Mouse (Mus musculus) heart, postnatal 0 days (tissue): Measurements from ENCODE around the gene Uhrf1. TPM values are rescaled to one million over a fixed set of nuclear protein-coding genes. Genes with fewer than 3 reads are reported as not detected.

Experiments used
- ATAC-seq: fragments of 200-750 bp; cut with Nextera tagmentation; 2 replicates; pipeline ENCODE4 v1.8.0; 2017; ENCODE audit warnings: low read depth, moderate number of reproducible peaks, moderate library complexity; ENCODE audit not compliant: insufficient read depth
- DNase-seq: peaks from one replicate; pipeline ENCODE4 v3.0.0-alpha.2; 2016; ENCODE audit warnings: low spot score
- H3K27ac ChIP-seq: fragments of 300-500 bp; sonication (generic); 2 replicates; pipeline ENCODE4 v1.5.1; 2014; ENCODE audit warnings: low read depth, mild to moderate bottlenecking
- H3K27me3 ChIP-seq: fragments of 300-500 bp; sonication (generic); 2 replicates; pipeline ENCODE4 v1.6.1; 2014; ENCODE audit warnings: low read length, mixed read lengths; ENCODE audit not compliant: control insufficient read depth, insufficient read depth
- H3K36me3 ChIP-seq: fragments of 300-500 bp; sonication (generic); replicated peaks from 2 replicates; pipeline ENCODE4 v1.6.1; 2014; ENCODE audit warnings: low read length, mixed read lengths; ENCODE audit not compliant: control insufficient read depth, insufficient read depth
- H3K4me1 ChIP-seq: fragments of 300-500 bp; sonication (generic); 2 replicates; pipeline ENCODE4 v1.6.1; 2014; ENCODE audit warnings: antibody characterized with exemption; ENCODE audit not compliant: control insufficient read depth, insufficient read depth
- H3K4me2 ChIP-seq: fragments of 300-500 bp; sonication (generic); 2 replicates; pipeline ENCODE4 v1.6.1; 2014; ENCODE audit warnings: low read depth, mild to moderate bottlenecking, low read length, moderate library complexity
- H3K4me3 ChIP-seq: fragments of 300-500 bp; sonication (generic); 2 replicates; pipeline ENCODE4 v1.5.1; 2014; ENCODE audit warnings: low read depth, low read length
- H3K9ac ChIP-seq: fragments of 300-500 bp; sonication (generic); replicated peaks from 2 replicates; pipeline ENCODE4 v1.6.1; 2014; ENCODE audit warnings: low read depth, low read length, mixed read lengths
- H3K9me3 ChIP-seq: fragments of 300-500 bp; sonication (generic); replicated peaks from 2 replicates; pipeline ENCODE4 v1.6.1; 2016; ENCODE audit warnings: low read length; ENCODE audit not compliant: control insufficient read depth
- CTCF ChIP-seq: IDR thresholded peaks from 2 replicates; pipeline ENCODE4 v1.5.1; 2016; ENCODE audit warnings: antibody characterized with exemption, control low read depth, low read depth
- EP300 ChIP-seq: IDR thresholded peaks from 2 replicates; pipeline ENCODE4 v1.6.1; 2016; ENCODE audit warnings: antibody characterized with exemption, low read depth
- WGBS: fragments of 180-500 bp; shearing (Covaris S2); extraction: QIAGEN DNeasy Blood & Tissue Kit; methylation state at CpG from one replicate; pipeline ENCODE4 v1.1.7; 2014; 5-methylcytosine and 5-hydroxymethylcytosine counted together
- polyA plus RNA-seq: library from polyadenylated mRNA; unstranded; fragments of >200 nt; fragmentation: Nextera tagmentation; extraction: Ambion mirVana; gene quantifications from 2 replicates; pipeline ENCODE4 v1.2.1, GENCODE M21; 2015
- total RNA-seq: library from RNA; depleted of rRNA; stranded (reverse); fragments of >200 nt; gene quantifications from 2 replicates; pipeline ENCODE4 v1.2.3, GENCODE M21; 2014; ENCODE audit warnings: low replicate concordance

The Uhrf1 gene
- total and polyA plus RNA-seq, 2 experiments from 2014 or later = 13.2 to 26.8 TPM

DNA sequence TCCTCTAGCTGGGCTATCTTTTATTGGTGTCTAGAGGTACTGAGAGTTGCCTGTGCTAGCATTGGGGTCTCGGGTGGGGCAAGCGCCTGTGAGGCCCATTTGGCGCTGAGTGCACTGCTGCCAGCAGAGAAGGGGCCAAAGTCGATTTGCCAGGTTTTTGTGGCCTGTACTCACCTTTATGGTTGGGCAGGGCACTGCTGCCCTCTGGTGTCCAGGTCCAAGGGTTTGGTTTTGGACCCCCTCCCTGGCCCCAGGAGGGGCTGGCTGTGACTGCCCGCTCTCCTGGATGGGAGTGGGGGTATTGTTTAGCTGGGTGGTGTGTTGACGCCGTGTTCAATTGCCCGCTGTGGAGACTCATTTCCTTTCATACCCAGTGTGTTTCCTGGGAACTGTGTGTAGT lies 2.7 kb downstream of the Uhrf1 start:
- H3K4me2 ChIP-seq = peak overlapping the region; percentile 100; the same call in 1 of the 2 replicates
- no peak for DNase-seq
- H3K27me3 ChIP-seq = no peaks in the 10 kb centered on the region
- no peak for ATAC-seq
- no peak overlapping the region for H3K4me3 ChIP-seq
- no peaks in the 10 kb centered on the region for H3K9me3 ChIP-seq
- no peak for TF ChIP-seq EP300
- TF ChIP-seq CTCF = peak; percentile 51
- peaks cover 22% of the 10 kb centered on the region for H3K4me1 ChIP-seq
- H3K27ac ChIP-seq = no peak overlapping the region
- no peak overlapping the region; the same call in 1 of the 2 replicates for H3K9ac ChIP-seq
- H3K36me3 ChIP-seq = peaks cover 17% of the 10 kb centered on the region; the same call in 1 of the 2 replicates
- WGBS = 62% methylated on average over 8 of the region's 8 CpGs

GRCm38 (mm10) chr17:56308088-56308487 lies 5.0 kb downstream of the Uhrf1 start:
- no peak for TF ChIP-seq CTCF
- no peak for TF ChIP-seq EP300
- ATAC-seq = no peak
- H3K36me3 ChIP-seq = peaks cover 36% of the 10 kb centered on the region
- H3K4me3 ChIP-seq = no peak overlapping the region
- DNase-seq = no peak
- H3K9ac ChIP-seq = no peak overlapping the region
- 60% methylated on average over 6 of the region's 6 CpGs for WGBS
- H3K9me3 ChIP-seq = no peaks in the 10 kb centered on the region
- no peaks in the 10 kb centered on the region for H3K27me3 ChIP-seq
- H3K27ac ChIP-seq = no peak overlapping the region
- H3K4me2 ChIP-seq = no peak overlapping the region
- peaks cover 13% of the 10 kb centered on the region for H3K4me1 ChIP-seq

DNA sequence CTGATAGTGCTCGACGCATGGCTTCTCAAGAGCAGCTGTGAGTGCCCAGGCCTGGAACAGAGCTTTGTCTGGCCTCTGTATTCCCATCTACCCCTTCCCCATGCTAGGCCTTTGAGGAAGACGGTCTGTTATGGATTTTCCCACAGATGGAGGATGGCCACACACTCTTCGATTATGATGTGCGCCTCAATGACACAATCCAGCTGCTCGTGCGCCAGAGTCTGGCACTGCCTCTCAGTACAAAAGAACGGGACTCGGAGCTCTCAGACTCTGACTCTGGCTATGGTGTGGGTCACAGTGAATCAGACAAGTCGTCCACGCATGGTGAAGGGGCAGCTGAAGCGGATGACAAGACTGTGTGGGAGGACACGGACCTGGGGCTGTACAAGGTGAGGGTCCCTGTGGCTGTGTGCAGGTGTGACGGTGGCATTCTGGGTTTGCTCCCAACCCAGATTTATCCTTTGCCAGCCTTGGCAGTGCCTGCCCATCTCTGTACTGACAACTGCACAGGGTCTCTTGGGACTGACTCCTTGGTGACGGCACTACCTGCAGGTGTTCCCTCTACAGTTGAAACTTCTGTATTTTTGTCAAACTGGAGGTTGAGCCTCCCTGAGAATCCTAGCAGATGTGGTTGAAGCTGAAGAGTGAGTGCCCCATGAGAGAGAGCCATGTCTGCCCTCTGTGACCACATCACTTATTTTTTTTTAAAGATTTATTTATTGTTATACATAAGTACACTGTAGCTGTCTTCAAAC lies 6.2 kb downstream of the Uhrf1 start:
- no peak overlapping the region for H3K9ac ChIP-seq
- TF ChIP-seq EP300 = no peak
- TF ChIP-seq CTCF = no peak
- no peaks in the 10 kb centered on the region for H3K9me3 ChIP-seq
- no peaks in the 10 kb centered on the region for H3K27me3 ChIP-seq
- 82% methylated on average over 15 of the region's 15 CpGs for WGBS
- no peak overlapping the region for H3K4me2 ChIP-seq
- H3K4me3 ChIP-seq = no peak overlapping the region
- no peak overlapping the region for H3K27ac ChIP-seq
- peaks cover 11% of the 10 kb centered on the region for H3K4me1 ChIP-seq
- H3K36me3 ChIP-seq = peaks cover 47% of the 10 kb centered on the region
- no peak for DNase-seq
- ATAC-seq = no peak

DNA sequence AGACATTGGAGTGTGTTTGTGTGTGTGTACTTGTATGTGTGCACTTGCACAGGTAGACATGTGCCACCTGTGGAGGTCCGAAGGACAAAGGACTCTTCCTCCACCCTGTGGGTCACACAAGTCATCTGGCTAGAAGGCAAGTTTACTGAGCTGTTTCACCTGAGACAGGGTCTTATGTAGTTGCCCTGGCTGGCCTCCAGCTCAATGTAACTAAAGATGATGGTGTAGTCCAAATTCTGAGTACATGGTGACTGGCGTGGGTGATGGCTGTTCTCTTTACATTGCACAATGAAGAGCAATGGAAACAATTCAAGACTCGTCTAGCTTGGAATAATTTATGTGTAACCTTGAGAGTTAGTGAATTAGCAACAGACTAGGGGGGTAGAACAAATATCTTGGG lies 21.3 kb downstream of the Uhrf1 start:
- no peak overlapping the region for H3K9ac ChIP-seq
- DNase-seq (no peak), ATAC-seq (no peak)
- peaks cover 24% of the 10 kb centered on the region for H3K4me1 ChIP-seq
- peaks cover 25% of the 10 kb centered on the region for H3K36me3 ChIP-seq
- TF ChIP-seq EP300 (no peak), CTCF (no peak)
- 76% methylated on average over 3 of the region's 3 CpGs for WGBS
- no peaks in the 10 kb centered on the region for H3K27me3 ChIP-seq
- no peaks in the 10 kb centered on the region for H3K9me3 ChIP-seq
- H3K4me2 ChIP-seq = no peak overlapping the region
- H3K4me3 ChIP-seq = no peak overlapping the region
- H3K27ac ChIP-seq = no peak overlapping the region

DNA sequence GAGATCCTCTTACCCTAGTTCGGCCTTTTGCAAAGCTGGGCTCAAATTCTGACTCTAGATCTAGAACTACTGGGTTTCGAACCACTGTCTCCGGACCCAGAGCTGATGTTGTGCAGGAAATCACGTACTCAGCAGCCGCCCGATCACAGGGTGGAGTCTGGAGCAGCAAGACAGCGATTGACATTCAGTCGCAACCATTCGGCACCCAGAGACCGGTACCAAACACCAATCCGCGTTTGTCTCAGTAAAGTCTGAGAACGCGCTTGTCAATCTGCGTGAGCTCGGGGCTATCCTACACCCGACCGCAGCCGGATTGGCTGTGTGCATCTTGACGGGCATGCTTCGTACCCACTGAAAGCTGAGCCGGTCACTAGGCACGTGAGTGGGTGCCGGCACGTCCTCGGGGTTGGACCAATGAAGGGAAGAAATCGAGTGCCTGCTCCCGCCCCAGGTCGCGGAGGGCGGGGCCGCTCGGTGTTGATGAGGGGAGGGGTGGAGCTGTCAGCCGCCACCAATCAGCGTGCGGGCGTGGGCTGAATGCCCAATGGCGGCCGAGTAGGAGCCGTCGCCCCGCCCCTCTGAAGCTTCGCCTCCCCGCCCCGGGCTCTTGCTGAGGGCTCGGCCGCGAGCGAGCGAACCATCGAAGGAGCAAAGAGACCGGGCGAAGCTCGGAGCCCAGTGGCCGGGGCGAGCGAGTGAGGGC lies 22.5 kb downstream of the Uhrf1 start, which contains the start of gene Kdm4b:
TSS of gene Kdm4b (plus strand) at position 613 of the 703 bp plus-strand sequence.
- Histone ChIP-seq H3K27me3 (no peaks in the 10 kb centered on the region), H3K9ac (peak within 1 kb of the TSS; percentile 94), H3K36me3 (peaks cover 15% of the 10 kb centered on the region), H3K4me3 (peak within 1 kb of the TSS; percentile 93), H3K27ac (peak within 1 kb of the TSS; percentile 99), H3K9me3 (no peaks in the 10 kb centered on the region), H3K4me1 (peaks cover 33% of the 10 kb centered on the region), H3K4me2 (peak within 1 kb of the TSS; percentile 88)
- no peak; the same call in 1 of the 2 replicates for TF ChIP-seq EP300
- TF ChIP-seq CTCF = peak; percentile 1; the same call in 1 of the 2 replicates
- ATAC-seq (peak; percentile 97), DNase-seq (peak; percentile 99)
- under 1% methylated on average over 54 of the region's 57 CpGs for WGBS
